Mouse (Mus musculus) ES-CJ7 (cell line): ENCODE results near the gene Fam107a.

Experiments
- DNase-seq: peaks from one replicate; pipeline ENCODE4 v3.0.0; 2011; ENCODE audit warnings: low read depth, low spot score

Fam107a gene

GRCm38 (mm10) chr14:8256881-8257280, 60.9 kb downstream of the Fam107a start:
- DNase-seq, result no peak

- DNase-seq, result no peak
Measured at GRCm38 (mm10) chr14:8256072-8256471, 61.8 kb downstream of the Fam107a start.

- peak; percentile 26 for DNase-seq
Measured at GRCm38 (mm10) chr14:8255076-8255729, 62.6 kb downstream of the Fam107a start.

- DNase-seq, result no peak
Measured at GRCm38 (mm10) chr14:8251330-8251885, 66.4 kb downstream of the Fam107a start.

- DNase-seq, result no peak
Measured at GRCm38 (mm10) chr14:8250141-8250871, 67.5 kb downstream of the Fam107a start.

- no peak for DNase-seq
Measured at GRCm38 (mm10) chr14:8249206-8249605, 68.6 kb downstream of the Fam107a start.

GRCm38 (mm10) chr14:8246878-8247277, 70.9 kb downstream of the Fam107a start:
- DNase-seq, result no peak
